Mouse (Mus musculus) stomach, postnatal 0 days (tissue): Measurements from ENCODE around the gene Myadml2. TPM values are rescaled to one million over a fixed set of nuclear protein-coding genes. Genes with fewer than 3 reads are reported as not detected.

ENCODE experiments used
- ATAC-seq: fragments of 200-750 bp; cut with Nextera tagmentation; 2 replicates; pipeline ENCODE4 v1.8.0; 2017; ENCODE audit not compliant: low FRiP score, low TSS enrichment
- DNase-seq: peaks from one replicate; pipeline ENCODE4 v3.0.0-alpha.2; 2016; ENCODE audit warnings: low spot score
- H3K27ac ChIP-seq: fragments of 300-500 bp; sonication (generic); replicated peaks from 2 replicates; pipeline ENCODE4 v1.5.1; 2014; ENCODE audit warnings: mild to moderate bottlenecking, control low read depth
- H3K27me3 ChIP-seq: fragments of 300-500 bp; sonication (generic); 2 replicates; pipeline ENCODE4 v1.6.1; 2014; ENCODE audit warnings: low read length; ENCODE audit not compliant: control insufficient read depth, insufficient read depth
- H3K36me3 ChIP-seq: fragments of 300-500 bp; sonication (generic); 2 replicates; pipeline ENCODE4 v1.6.1; 2014; ENCODE audit warnings: low read length, mixed read lengths; ENCODE audit not compliant: control insufficient read depth, insufficient read depth
- H3K4me1 ChIP-seq: fragments of 300-500 bp; sonication (generic); replicated peaks from 2 replicates; pipeline ENCODE4 v1.6.1; 2014; ENCODE audit warnings: antibody characterized with exemption; ENCODE audit not compliant: control insufficient read depth, insufficient read depth
- H3K4me2 ChIP-seq: fragments of 300-500 bp; sonication (generic); replicated peaks from 2 replicates; pipeline ENCODE4 v1.6.1; 2014; ENCODE audit warnings: low read depth, mild to moderate bottlenecking, control low read depth, moderate library complexity
- H3K4me3 ChIP-seq: fragments of 300-500 bp; sonication (generic); 2 replicates; pipeline ENCODE4 v1.5.1; 2014; ENCODE audit warnings: low read depth, low read length, control low read depth
- H3K9ac ChIP-seq: fragments of 300-500 bp; sonication (generic); 2 replicates; pipeline ENCODE4 v1.6.1; 2014; ENCODE audit warnings: mild to moderate bottlenecking, low read length, control low read depth, mixed read lengths
- H3K9me3 ChIP-seq: fragments of 300-500 bp; sonication (generic); 2 replicates; pipeline ENCODE4 v1.6.1; 2016; ENCODE audit warnings: low read length; ENCODE audit not compliant: control insufficient read depth
- CTCF ChIP-seq: IDR thresholded peaks from 2 replicates; pipeline ENCODE4 v1.5.1; 2016; ENCODE audit warnings: antibody characterized with exemption, low read depth, mild to moderate bottlenecking, moderate library complexity
- EP300 ChIP-seq: optimal IDR thresholded peaks from 2 replicates; pipeline ENCODE3; 2016; ENCODE audit warnings: antibody characterized with exemption
- WGBS: fragments of 180-500 bp; shearing (Covaris S2); extraction: QIAGEN DNeasy Blood & Tissue Kit; methylation state at CpG from one replicate; pipeline ENCODE4 v1.1.7; 2014; 5-methylcytosine and 5-hydroxymethylcytosine counted together
- polyA plus RNA-seq: library from polyadenylated mRNA; unstranded; fragments of >200 nt; fragmentation: Nextera tagmentation; extraction: Ambion mirVana; gene quantifications from 2 replicates; pipeline ENCODE4 v1.2.1, GENCODE M21; 2015

Myadml2 gene
- polyA plus RNA-seq, 1 experiment from 2014 or later = not detected

DNA sequence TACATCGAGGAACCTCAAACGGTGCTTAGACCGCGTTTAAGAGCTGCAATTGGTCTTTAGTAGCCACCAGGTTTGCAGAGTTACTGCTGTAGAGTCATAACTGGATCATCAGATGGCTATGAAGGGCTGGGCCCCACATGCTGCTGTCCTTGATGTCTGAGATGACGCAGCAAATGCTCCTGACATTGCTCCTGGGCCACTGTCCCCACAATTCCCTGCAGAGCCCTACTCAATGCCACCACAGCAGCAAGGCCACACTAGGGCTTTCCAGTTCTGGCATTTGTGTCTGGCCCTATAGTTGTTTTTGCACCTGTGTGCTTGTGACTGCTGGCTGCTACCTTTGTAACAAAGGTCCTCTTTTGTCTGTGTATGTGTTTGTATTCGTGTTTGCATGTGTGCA is 25.2 kb downstream of the Myadml2 start:
- H3K27ac ChIP-seq = no peak overlapping the region
- ATAC-seq (no peak), DNase-seq (no peak)
- no peak overlapping the region for H3K9ac ChIP-seq
- peaks cover 9% of the 10 kb centered on the region for H3K36me3 ChIP-seq
- 89% methylated on average over 6 of the region's 6 CpGs for WGBS
- no peaks in the 10 kb centered on the region for H3K9me3 ChIP-seq
- no peak overlapping the region for H3K4me3 ChIP-seq
- peaks cover 3% of the 10 kb centered on the region; the same call in 1 of the 2 replicates for H3K4me1 ChIP-seq
- TF ChIP-seq CTCF (no peak), EP300 (no peak)
- no peaks in the 10 kb centered on the region for H3K27me3 ChIP-seq
- no peak overlapping the region for H3K4me2 ChIP-seq

- DNase-seq = no peak
- no peaks in the 10 kb centered on the region for H3K9me3 ChIP-seq
- no peak overlapping the region for H3K27ac ChIP-seq
- WGBS = 87% methylated on average over 14 of the region's 14 CpGs
- TF ChIP-seq EP300 = no peak
- TF ChIP-seq CTCF = no peak
- H3K36me3 ChIP-seq = peaks cover 9% of the 10 kb centered on the region
- H3K4me3 ChIP-seq = no peak overlapping the region
- peaks cover 4% of the 10 kb centered on the region for H3K4me1 ChIP-seq
- H3K4me2 ChIP-seq = no peak overlapping the region
- no peak overlapping the region for H3K9ac ChIP-seq
- ATAC-seq = no peak
- H3K27me3 ChIP-seq = no peaks in the 10 kb centered on the region
Measured at GRCm38 (mm10) chr11:120620195-120620594, 27.8 kb downstream of the Myadml2 start.

DNA sequence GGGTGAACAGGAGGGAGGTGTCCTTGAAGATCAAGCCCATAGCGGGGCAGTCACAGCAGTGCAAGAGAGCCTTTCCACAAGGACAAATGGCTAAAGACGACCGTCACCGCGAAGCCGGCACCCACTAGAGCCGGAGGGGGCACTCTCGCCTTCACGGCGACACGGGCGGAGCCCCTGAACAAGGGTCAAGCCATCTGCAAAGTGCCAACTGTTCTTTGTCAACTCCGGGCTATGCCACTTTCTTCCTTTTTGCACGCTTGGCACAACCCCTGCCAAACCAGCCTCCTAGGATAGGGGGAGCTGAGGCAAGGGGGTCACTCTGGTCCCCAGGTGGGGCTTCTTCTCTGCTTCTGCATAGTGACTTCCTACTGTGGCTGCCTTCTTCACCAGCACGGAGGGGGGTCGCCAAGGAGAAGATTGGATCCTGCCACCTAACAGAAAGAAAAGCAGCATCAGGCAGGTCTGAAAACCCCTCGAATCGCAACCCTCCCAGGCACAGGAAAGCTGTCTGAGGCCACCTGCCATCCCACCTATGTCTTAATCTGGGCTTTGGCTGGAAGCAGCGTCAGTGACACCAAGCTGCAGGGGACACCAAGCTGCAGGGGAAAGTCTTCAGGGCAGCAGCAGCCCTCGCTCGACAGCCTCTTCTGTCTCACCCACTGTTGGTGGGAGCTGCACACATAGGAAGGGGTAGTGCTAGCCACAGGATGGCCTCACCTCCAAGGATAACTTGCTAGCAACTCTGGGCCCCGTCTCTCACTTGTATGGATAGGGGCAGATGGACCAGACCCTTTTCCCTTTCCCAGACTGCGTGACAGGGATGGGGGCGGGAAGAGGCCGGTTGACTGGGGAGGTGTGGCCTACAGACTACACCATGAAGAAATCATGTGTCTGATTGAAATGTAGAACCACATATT is 29.1 kb downstream of the Myadml2 start:
- no peak overlapping the region for H3K9ac ChIP-seq
- H3K4me3 ChIP-seq = no peak overlapping the region
- H3K36me3 ChIP-seq = peaks cover 9% of the 10 kb centered on the region
- no peaks in the 10 kb centered on the region for H3K27me3 ChIP-seq
- H3K4me1 ChIP-seq = peaks cover 3% of the 10 kb centered on the region
- TF ChIP-seq CTCF (no peak), EP300 (no peak)
- no peak for ATAC-seq
- H3K9me3 ChIP-seq = no peaks in the 10 kb centered on the region
- 93% methylated on average over 25 of the region's 25 CpGs for WGBS
- no peak overlapping the region for H3K27ac ChIP-seq
- no peak overlapping the region for H3K4me2 ChIP-seq
- no peak for DNase-seq

DNA sequence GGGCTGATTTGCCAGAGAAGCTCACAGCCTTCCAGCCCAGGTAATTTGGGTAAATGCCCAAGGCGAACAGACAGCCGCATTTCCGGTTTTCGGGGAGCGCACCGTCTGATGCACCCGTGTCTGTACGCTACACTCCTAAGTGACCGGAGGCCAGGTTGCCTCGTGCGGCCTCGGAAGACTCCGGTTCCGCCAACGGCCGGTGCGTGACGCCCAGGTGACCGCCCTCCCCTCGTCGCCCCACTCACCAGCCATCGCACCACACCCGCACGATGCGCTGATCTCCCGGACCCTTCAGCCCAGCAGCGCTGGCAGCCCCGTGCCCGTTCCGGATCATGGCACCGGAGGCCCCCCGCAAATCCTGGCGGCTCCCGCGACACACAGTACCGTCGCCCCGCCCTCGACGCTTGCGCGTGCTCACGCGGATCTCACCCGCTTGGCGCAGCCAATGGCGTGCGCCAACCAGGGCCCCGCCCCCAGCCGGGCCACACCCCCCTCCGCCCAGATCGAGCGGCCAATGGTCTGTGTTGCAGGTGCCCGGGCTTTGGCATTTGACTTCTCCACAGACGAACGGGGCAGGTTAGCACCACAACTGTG is 30.3 kb downstream of the Myadml2 start, which contains the start of gene Pcyt2:
TSS of gene Pcyt2 (minus strand) at position 418 of the 594 bp plus-strand sequence.
- H3K27ac ChIP-seq = peak within 1 kb of the TSS; percentile 86
- H3K36me3 ChIP-seq = peaks cover 9% of the 10 kb centered on the region
- peaks cover 3% of the 10 kb centered on the region for H3K4me1 ChIP-seq
- no peaks in the 10 kb centered on the region for H3K9me3 ChIP-seq
- H3K9ac ChIP-seq = peak within 1 kb of the TSS; percentile 81
- ATAC-seq (peak; percentile 91), DNase-seq (peak; percentile 97)
- WGBS = under 1% methylated on average over 53 of the region's 56 CpGs
- no peak for TF ChIP-seq EP300
- TF ChIP-seq CTCF = no peak
- peak within 1 kb of the TSS; percentile 79 for H3K4me3 ChIP-seq
- peak within 1 kb of the TSS; percentile 88 for H3K4me2 ChIP-seq
- no peaks in the 10 kb centered on the region for H3K27me3 ChIP-seq

DNA sequence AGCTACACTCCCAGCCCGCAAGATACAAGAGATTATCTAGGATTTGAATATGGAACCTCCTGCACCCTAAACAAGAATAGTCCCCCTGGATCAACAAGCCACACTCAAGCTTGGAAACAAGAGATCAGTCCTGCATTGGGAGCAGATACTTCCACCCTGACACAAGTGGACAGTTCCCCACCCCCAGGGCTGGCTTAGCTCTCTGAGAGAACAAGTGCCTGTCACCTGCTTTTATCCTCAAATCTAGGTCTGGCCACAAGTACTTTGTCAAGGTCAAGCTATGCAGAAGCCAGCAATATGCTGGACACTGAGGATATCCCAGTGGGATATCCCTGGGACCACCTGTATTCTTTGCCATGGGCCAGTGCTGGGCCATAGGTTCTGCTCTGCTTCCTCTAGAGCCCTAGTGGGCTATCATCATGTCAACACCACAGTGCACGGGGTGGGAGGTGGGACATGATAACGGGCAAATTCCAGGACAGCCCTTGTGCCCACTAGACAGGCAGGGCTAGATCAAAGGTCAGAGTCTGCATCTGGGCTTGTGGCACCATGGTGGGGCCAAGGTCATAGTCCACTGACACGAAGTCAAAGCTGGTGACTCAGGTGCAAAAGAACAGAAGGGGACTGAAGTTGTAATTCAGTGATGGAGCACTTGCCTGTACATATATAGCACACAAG is 31.2 kb downstream of the Myadml2 start:
- Histone ChIP-seq H3K9me3 (no peaks in the 10 kb centered on the region), H3K36me3 (peaks cover 12% of the 10 kb centered on the region; the same call in 1 of the 2 replicates), H3K9ac (peak overlapping the region; percentile 81), H3K27me3 (no peaks in the 10 kb centered on the region), H3K4me1 (peaks cover 3% of the 10 kb centered on the region), H3K27ac (peak overlapping the region; percentile 86; the same call in 1 of the 2 replicates), H3K4me3 (peak overlapping the region; percentile 79), H3K4me2 (peak overlapping the region; percentile 88)
- 44% methylated on average over 4 of the region's 4 CpGs for WGBS
- TF ChIP-seq CTCF (no peak), EP300 (no peak)
- ATAC-seq (no peak), DNase-seq (no peak)
